Mouse (Mus musculus) WW6 (cell line): ENCODE results near the gene Ylpm1.

Source experiments
- DNase-seq: peaks from one replicate; pipeline ENCODE4 v3.0.0-alpha.2; 2013; ENCODE audit warnings: low read depth, low spot score

Gene Ylpm1

GRCm38 (mm10) chr12:85009776-85010175 lies 13.7 kb downstream of the Ylpm1 start:
- no peak for DNase-seq

DNA sequence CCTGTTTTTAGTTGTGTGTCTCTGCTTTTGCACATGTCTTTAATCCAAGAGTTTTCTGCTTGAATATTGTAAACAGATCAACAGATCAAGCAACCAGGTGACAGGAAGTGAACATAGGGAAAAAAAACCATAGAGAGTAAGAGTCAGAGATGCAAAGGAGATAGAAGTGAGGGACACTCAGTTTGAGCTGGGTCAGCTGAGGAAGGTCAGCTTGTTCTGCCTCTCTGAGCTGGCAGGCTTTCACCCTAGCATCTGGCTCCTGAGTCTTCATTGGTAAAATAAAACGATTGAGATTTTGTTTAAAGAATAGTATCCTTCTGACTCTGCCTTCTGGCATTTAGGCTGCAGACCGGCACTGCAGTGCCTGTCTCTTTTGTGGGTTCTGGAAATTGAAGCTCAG lies 14.4 kb downstream of the Ylpm1 start:
- DNase-seq: no peak

- DNase-seq: no peak
These were observed 16.1 kb downstream of the Ylpm1 start for GRCm38 (mm10) chr12:85012185-85012584.

GRCm38 (mm10) chr12:85022071-85022470 lies 25.9 kb downstream of the Ylpm1 start:
- no peak for DNase-seq

GRCm38 (mm10) chr12:85032710-85033109 lies 36.6 kb downstream of the Ylpm1 start:
- no peak for DNase-seq

- DNase-seq: no peak
These were observed 55.1 kb downstream of the Ylpm1 start for GRCm38 (mm10) chr12:85051218-85051617.

GRCm38 (mm10) chr12:85071043-85071442 lies 74.9 kb downstream of the Ylpm1 start:
- no peak for DNase-seq

GRCm38 (mm10) chr12:85077100-85077499 lies 81.0 kb downstream of the Ylpm1 start:
- no peak for DNase-seq

DNA sequence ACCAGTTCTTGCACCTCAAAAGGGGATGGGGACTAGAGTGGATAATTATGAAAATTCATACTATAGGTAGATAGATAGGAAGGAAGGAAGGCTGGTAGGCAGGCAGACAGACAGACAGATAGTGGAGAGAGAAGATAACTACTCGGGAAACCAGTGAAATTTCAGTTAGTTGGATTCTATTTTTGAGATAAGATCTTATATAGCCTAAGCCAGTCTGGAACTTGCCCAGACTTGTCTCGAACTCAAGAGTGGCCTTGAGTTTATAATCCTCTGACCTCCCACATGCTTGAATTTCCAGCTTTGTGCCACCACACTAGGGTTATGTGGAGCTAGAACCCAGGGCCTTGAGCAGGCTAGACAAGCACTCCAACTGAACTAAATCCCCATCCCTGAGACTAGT lies 88.1 kb downstream of the Ylpm1 start:
- no peak for DNase-seq

- DNase-seq: no peak
These were observed 88.8 kb downstream of the Ylpm1 start for GRCm38 (mm10) chr12:85084941-85085340.

DNA sequence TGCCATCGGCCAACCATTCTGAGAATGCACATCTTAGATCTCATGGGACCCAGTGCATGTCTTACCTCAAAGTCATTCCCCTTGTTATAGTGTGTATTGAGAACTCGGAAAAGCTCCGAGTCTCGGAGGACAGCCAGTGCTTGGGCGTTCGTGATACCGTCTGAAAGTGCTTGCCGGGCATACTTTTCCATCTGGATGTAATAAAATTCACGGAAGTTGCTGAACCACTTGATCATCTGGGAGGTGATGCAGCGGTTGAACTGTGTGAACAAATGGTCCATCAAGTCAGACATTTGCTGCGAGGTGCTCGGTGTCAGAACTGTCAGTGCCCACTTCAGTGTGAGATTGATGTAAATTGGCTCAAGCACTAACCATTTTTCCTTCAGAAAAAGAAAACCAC lies 91.7 kb downstream of the Ylpm1 start:
- DNase-seq: no peak

- no peak for DNase-seq
These were observed 95.1 kb downstream of the Ylpm1 start for GRCm38 (mm10) chr12:85091190-85091589.

GRCm38 (mm10) chr12:85092214-85092613 lies 96.1 kb downstream of the Ylpm1 start:
- DNase-seq: no peak

GRCm38 (mm10) chr12:85094010-85094409 lies 97.9 kb downstream of the Ylpm1 start:
- no peak for DNase-seq

- DNase-seq: no peak
These were observed 98.6 kb downstream of the Ylpm1 start for GRCm38 (mm10) chr12:85094706-85095105.

DNA sequence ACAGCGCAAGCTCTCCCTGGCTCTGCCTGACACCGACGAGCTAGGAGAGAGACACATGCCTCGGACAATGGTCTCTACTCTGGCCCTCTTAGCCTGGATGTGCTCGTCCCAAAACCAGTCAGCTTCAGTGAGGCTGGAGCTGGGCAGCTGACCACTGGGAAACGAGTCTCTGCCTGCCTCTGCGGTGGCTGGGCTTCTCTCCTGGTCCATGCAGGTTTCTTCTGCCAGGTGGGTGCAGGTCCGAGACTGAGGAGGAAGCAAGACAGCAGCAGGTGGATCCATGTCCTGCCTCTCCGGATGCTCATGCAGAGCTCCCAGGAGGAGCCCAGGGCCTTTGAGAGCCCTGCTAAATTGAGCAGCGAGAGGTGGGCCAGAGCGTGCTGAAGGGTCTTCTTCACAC lies 99.0 kb downstream of the Ylpm1 start:
- no peak for DNase-seq

DNA sequence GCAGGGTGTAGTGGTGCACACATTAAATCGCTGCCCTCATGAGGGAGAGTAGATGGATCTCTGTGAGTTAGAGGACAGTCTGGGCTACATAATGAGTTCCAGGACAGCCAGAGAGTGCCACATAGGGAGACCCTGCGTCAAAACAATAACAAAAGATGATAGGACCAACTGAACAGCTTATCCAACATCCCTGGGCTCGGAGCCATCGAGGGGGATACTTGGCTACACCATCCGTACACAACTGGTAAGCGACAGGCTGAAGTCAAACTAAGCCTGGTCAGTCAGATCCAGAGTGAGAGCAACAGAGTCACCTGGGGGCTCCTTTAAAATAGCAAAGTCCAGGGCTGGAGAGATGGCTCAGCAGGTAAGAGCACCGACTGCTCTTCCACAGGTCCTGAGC lies 99.7 kb downstream of the Ylpm1 start:
- no peak for DNase-seq

- no peak for DNase-seq
These were observed 104.9 kb downstream of the Ylpm1 start for GRCm38 (mm10) chr12:85101001-85101400.

DNA sequence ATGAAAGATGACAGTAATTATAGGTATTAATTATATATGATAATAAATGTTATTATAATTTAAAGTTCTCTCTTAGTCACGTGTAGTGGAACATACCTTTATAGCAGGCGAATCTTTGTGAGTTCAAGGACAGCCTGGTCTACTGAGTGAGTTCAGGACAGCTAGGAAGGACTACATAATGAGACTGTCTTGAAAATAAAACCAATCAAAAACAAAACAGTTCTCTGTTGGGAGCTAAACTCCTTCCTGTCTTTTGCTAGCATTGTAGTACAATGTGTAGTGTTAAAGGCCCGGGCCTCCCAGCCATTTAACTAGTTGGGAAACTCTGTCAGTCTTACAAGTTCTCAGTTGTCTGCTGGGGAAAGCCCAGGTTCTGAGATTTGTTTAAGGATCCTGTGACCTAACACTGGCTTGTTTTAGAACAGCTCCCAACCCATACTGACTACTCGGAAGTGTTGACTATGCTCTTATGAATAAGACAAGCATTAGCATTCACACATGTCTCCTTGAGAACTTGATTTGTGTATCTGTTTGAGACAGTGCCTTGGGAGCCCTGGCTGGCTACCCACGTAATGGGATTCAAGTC lies 105.5 kb downstream of the Ylpm1 start:
- no peak for DNase-seq

DNA sequence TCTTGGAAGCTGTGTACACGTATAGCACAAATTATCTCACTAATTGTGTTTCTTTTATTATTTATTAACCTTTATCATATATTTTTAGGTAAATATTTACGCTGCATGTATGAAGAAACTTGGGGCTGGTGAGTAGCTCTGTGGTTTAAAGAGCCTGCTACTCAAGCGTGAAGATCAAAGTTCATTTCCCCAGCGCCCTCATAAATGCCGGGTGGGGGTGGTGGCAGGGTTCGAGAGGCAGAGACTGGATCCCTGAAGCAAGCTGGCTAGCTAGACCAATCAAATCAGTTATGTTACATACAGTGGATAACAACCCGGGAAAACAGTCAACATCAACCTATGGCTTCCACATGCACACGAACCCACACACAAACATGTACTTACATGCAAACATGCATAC lies 107.0 kb downstream of the Ylpm1 start:
- DNase-seq: no peak

- no peak for DNase-seq
These were observed 108.7 kb downstream of the Ylpm1 start for GRCm38 (mm10) chr12:85104789-85105188.

- DNase-seq: no peak
These were observed 110.2 kb downstream of the Ylpm1 start for GRCm38 (mm10) chr12:85106292-85106691.

GRCm38 (mm10) chr12:85108643-85109042 lies 112.5 kb downstream of the Ylpm1 start:
- DNase-seq: no peak

DNA sequence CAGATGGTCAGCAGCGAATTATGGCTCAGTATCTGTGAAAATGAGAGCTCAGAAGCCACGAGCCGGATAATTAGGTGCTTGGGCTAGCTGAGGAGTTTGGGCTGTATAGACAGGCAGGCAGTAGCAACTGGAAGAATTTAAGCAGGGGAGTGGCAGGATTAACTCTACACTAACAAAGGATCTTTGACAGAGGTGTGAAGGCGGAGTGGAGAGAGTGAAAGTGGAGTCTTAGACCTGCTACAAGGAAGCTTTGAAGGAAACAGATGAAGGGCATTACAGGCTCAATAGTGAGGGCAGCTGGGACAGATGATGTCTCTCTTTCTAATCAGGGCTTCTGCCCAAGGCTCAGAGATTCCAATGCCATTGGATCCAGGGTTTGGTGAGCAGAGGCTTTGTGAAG lies 113.3 kb downstream of the Ylpm1 start:
- DNase-seq: no peak
